Mouse (Mus musculus): ENCODE results near the gene Bcl2l11.

DNA sequence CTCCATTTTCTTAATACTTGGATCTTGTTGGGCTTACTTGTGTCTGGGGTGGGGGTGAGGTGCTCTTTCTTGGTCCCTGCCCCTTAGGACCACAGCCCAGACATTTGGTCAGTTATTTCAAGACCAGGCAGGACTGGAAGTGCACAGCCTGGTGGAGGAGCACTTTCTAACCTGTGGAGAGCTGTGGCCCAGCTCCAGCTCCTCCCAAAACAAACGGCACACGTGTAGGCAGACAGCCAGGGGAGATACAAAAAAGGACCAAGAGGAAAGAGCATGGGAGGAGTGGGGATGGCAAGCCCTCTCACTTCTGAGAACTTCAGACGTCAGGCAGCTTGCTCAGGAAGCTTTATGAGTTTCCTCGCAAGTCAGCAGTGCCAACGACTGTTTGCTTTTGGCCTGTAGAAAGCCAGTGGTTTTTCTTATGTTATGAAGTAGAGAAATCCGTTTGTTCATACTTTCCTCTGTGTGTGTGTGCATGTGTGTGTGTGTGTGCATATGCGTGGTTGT, 33.8 kb downstream of the Bcl2l11 start:
- TF ChIP-seq CTCF (IDR thresholded peaks at IDR 0.05; ENCODE audit: borderline replicate concordance, control insufficient read depth, extremely low read depth, insufficient read depth, low read length, poor library complexity) (no peak), POLR2A (IDR thresholded peaks at IDR 0.05; ENCODE audit: control insufficient read depth, extremely low read depth, insufficient read depth, low read length, poor library complexity) (0 out of 2 replicates have a peak, but pooled peaks have one; percentile 29)

All from thymus, adult 2 months (tissue).